Mouse (Mus musculus) stomach, postnatal 0 days (tissue): Measurements from ENCODE around the gene Actr6.

Experiments
- CTCF ChIP-seq: IDR thresholded peaks from 2 replicates; pipeline ENCODE4 v1.5.1; 2016; ENCODE audit warnings: antibody characterized with exemption, low read depth, mild to moderate bottlenecking, moderate library complexity
- EP300 ChIP-seq: optimal IDR thresholded peaks from 2 replicates; pipeline ENCODE3; 2016; ENCODE audit warnings: antibody characterized with exemption

DNA sequence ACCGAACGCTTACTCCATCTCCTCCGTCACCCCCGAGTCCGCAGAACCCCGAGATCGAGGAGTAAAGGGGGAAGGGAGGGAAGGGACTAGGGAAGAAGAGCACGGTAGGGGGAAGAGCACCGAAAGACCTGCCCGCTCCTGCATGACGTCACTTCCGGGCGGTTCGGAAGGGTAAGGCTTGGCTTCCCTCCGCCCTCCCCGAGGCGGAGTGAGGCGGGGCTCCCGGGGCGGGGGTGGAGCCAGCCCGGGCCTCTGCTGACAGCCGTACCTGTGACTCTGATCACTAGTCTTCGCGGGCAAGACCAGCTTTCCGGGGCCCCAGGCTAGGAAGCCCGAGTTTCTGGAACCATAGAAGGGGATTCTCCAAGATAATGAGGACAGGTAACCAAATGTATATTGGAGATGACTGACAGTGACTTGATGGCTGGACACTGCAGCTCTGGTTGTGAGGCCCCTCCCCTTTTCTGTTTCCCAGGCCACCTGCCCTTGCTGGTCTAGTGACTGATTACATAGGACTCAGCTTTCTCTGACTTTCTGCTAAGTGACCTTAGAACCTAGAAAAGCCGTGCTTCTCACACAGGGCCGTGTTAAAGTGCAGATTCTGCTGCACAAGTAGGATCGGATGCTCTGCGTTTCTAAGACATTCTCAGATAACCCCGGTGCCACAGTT, 45.8 kb downstream of the Actr6 start, which contains the start of gene Scyl2:
- TF ChIP-seq CTCF: peak; percentile 13; the same call in 1 of the 2 replicates
- no peak for TF ChIP-seq EP300
